Mouse (Mus musculus) thymus, postnatal 36 days (tissue): ENCODE results near the gene Dnase2a.
"Not testable (repeated sequence)": the region's sequence is repeated elsewhere in the genome, so short reads cannot be mapped to it uniquely, and the experiment has no call there.

ENCODE experiments used
- DNase-seq, 2 experiments: peaks; one replicate each; pipeline ENCODE4 v3.0.0; 2022; ENCODE audit warnings: mixed read lengths in 2 of 2

Gene Dnase2a

DNA sequence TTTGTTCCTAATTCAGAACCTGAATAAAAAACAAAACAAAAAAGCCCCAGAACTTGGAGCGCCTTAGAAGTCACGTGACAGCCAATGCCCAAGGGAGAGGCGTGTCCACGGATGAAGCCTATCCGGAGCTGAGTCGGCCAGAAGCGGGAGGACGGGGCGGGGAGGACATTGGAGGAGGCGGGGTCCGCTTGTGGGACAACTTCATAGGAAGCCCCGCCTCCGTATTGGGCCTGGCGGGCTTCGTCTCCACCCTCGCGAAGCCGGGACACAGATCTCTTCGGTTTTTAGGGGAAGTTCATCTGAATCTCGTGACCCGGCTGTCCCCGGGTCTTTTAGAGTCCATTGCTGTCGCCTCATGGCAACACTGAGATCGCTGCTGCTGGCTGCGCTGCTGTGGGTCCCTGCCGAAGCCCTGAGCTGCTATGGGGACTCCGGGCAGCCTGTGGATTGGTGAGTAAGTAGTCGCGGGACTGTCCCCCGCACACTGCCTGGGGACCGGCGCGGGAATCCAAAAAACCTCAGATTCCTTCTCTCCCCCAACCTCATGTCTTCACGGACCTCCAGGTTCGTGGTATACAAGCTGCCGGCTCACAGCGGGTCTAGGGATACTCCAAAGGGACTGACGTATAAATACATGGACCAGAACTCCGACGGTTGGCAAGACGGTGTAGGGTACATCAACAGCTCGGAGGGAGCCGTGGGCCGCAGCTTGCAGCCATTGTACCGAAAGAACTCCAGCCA is at the start of gene Dnase2a:
Gene Dnase2a, plus strand, starts transcription at position 140 of the 741 bp plus-strand sequence.
- DNase-seq: peak; percentile 76 to 86

DNA sequence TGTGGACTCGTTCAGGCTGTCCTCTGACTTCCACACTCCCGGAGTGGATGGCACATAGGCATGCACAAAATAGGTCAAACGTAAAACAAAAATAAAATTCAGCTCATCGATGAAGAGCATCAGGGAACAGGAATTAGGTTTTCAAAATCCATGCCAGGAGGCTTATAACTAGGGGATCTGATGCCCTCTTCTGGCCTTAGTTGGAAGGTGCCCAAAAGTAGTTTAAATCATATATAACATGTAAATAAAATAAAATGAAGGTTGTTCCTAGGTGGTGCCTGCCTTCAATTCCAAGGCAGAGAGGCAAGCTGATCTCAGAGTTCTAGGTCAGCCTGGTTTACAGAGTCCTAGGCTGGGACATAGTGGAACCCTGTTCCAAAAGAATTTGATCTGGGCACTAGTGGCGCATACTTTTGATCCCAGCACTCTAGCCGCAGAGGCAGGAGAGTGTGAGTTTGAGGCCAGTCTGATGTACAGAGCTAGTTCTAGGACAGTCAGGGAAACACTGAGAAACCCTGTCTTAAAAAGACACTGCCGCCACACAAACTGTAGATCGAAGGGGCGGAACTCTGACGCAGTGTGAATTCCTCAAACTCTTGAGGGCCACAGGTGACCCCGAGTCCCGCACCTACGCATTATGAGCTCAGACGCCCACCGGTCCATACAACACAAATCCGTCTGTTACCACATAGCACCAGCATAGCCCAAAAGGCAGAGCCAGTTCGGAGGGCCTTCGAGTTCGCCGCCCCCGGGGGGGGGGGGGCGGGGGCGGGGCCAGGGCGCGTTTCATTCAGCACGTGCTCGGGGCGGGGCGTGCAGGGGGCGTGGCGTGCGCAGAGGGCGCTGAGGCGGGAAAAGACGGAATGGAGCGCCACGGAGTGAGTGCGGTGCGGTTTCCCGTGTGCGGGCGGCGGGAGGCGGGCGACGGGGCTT is 36.7 kb upstream of the Dnase2a start, which contains the start of gene Syce2:
Gene Syce2, plus strand, starts transcription at position 736 of the 933 bp plus-strand sequence.
- peak; percentile 84 to 86 for DNase-seq

DNA sequence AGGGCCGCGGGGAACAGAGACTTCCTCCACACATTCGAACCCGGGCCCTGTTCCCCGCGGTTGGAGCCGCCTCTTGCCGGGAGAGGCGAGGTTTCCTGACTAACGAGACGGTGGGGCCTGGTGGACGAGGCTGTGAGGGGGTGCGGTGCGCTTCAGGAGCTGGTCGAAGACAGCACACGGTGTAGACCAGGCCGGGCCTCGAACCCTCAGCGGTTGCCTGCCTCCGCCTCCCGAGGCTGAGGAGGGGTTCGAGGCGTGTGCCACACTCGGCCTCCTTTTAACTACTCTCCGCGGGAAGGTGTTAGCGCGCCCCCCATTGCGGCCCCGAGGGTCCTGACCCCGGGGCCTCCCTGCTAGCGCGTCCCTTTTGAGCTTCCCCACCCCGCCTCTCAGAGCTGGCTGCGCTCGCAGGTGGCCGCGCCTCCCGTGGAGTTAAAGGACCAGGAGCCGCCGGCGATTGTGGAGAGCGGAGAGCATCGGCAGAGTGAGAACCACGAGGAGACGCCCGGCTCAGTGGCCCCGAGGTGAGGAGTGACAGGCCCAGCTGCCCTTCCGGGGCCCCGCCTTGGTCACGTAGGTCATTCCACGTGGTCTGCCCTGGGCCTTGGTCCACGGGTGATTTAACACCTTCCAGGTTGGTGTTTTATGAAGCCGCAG is 35.9 kb upstream of the Dnase2a start:
- DNase-seq: peak; percentile 35 to 49

DNA sequence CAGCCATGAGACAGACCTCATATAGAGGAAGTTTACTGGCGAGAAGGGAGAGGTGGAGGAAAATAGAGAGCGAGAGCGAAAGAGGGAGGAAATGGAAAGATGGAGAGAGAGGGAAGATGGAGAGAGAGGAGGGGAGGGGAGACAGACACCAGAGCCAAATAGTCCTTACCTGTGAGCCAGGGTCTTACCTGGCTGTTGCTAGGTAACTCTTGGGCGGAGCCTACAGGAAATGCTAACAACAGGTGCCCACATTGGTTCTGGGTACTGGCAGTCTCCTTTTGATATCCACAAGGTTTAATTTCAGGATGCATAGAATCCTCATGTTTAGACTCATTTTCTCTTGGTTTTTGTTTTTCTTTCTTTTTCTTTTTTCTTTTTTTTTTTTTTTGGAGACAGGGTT is 35.3 kb upstream of the Dnase2a start:
- no peak for DNase-seq

DNA sequence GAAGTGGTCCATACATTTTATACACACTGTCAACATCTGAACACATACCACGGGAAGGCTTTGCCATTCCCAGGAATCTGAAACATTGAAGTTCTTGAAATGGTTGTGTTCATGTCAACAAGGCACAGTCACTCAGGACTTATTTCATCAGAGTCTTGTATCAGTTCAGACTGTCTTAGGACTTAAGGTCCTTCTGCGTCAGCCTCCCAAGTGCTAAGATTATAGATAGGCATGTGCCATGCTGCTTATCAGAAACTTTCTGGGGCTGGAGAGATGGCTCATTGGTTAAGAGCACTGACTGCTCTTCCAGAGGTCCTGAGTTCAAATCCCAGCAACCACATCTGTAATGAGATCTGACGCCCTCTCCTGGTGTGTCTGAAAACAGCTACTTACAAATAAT is 34.0 kb upstream of the Dnase2a start:
- DNase-seq: no peak

DNA sequence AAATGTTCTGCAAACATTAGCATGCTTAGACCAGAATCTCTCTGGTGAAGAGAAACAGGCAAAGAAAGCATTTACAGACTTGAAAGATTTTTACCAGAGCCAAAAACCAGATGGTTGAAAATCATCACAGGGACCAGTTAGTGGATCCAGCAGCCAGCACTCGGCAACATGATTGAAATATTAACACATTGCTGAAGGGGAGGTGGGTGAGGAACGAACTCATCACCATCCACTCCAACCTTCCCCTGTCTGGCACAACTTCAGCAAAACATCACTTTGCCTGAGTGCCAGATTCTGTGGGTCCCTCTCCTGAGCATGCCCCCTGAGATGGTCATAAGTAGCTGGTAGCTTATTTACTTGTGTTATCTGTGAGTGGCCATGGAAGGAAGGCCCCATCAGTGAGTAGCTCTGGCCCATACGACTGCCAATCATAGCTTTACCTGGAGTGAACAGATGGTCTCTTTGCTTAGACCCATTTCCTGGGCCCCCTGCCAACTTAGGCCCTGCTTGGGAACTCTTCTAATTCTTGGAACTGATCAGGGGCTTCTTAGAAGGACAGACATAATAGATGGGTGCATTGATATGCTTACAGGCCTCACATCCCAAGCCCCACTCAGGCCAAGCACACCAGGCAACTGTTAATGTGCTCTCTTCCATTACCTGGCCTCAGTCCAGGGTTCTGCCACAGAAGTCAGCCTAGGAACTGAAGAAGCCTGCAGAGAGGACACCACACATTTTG is 30.9 kb upstream of the Dnase2a start:
- DNase-seq: no peak

DNA sequence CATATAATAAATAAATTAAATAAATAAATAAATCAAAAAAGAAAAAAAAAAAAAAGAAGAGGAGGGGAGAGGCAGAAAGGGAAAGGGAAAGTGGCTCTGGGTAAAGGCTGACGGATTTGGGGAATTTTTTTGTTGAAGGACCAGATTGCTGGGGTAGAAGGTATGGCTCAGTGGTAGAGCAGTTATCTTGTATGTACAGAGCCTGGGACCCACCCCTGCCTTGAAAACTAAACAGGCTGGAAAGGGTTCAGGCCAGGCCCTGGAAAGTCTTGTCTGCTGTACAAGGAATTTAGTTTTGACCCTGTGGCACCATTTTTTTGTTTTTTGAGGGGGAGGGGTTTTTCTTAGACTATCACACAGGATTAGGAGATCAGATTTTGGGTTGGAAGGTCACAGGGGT is 29.4 kb upstream of the Dnase2a start:
- no peak for DNase-seq

DNA sequence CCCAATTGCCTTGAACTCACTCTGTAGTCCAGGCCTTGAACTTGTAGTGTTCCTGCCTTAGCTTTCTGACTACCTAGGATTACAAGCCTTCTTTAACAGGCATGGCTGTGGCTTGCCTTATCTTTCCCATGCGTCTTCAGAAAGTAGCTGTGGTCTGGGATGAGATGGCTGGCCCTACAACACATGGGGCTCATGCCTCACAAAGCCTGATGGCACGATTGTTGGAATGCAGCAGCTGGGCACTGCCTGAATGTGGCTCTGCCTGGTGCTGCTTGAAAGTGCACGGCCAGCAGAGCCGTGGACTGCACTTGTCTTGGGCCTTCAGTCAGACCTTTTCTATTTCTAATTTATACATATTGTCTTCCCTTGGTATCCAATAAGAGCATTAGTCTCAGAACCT is 23.6 kb upstream of the Dnase2a start:
- DNase-seq: no peak

DNA sequence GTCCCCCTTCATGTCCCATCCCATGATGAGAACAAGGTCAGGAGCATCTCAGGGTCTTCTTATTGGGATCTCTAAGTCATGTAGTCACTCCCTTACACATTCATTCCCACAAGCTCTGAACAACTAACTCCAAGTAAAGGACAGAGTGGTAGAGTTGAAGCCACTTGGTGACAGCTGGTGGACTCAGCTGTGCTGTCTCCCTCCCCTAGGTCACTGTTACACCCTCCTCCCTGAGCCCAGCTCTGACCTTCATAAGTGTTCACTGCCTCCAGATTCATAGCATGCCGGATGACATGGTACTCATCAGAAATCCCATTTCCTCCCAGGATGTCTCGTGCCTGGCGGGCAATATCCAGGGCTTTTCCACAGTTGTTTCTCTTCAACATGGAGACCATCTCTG is 20.1 kb upstream of the Dnase2a start:
- DNase-seq: no peak

DNA sequence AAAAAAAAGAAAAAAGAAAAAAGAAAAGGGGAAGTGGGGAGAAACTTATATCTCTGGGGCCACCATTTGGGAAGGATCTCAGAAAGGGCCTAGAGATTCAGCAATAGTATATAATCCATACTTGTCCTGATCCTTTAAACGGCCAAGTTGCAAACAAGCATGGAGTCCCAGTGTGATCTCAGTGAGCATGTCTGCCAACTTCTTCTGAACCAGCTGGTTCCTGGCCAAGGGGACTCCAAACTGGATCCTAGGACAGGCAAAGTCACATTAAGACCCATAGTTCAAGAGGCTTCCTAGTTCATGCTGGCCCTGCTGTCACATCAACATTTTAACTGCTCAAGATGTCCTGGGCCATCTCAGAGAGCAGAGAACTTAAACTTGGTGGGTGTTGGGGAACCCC is 19.2 kb upstream of the Dnase2a start:
- DNase-seq: no peak

DNA sequence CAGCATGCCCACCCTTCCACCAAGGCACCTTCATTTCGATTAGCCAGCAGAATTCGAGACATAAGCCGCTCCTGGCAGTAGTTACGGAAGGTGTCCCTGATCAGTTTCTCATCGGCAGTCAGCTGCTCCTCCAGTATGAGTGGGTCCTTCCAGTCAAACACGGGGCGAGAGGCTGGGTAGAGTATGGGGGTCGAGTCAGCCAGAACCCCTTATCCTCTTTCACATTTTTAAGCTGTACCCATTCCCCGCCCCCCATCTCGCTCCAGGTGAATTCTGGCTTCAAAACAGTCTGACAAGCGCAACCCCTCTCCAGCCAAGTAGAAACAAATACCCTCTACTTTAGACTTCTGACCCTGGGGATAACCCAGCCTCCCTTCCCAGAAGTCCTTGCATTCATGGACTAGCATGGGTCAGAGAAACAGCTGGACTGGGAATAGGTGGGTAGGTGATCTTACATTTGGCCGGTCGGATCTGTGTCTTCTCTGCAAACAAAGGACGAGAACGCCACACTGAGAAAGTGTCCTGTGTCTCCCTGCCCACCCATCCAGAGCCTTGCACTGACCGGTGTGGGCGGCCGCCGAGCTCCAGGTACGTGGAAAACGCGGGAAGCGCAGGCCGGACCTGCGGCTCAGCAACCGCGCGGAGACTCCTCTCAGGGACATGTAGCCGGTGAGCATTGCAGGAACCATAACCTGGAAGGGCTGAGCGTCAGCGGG is 15.2 kb upstream of the Dnase2a start:
- no peak for DNase-seq

DNA sequence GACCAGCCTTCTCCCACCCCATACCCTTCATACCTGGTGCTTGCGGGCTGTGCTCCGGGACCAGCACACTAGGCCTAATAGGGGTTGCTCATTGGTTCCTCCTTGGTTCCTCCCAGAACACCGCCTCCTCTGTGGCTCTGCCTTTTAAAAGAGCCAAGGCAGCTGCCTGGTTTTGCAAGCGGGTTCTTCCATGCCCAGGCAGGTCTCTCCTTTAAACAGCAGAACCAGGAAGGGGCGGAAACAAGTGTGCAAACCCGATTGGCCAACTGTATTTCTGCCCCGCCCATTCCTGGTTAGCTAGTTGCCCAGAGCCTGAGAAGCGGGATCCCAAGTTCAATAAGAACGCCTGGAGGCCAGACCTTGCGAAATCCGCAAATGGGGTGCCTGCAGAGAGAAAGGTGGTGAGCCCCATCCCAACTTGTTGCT is 14.6 kb upstream of the Dnase2a start, which contains the start of gene Gcdh:
Gene Gcdh, minus strand, starts transcription at position 213 of the 426 bp plus-strand sequence.
- peak; percentile 82 to 87 for DNase-seq

DNA sequence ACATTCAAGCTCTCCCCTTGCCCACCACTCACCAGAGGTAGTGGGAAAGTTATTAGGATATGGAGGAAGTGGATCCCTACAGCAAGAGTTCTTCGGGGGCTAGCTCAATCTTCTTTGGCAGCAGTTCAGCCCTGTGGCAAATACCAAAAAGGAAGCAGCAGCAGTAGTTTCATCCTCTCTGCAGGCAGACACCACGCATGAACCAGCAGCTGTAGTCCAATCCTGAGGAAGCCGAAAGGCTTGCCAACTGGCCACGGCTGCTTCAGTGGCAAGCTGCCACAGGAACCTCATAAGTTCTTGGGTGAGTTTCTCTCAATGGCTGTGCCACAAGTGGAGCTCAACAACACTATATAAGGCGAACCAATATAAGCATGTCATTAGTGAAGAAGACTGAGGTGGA is 12.4 kb upstream of the Dnase2a start:
- no peak for DNase-seq

DNA sequence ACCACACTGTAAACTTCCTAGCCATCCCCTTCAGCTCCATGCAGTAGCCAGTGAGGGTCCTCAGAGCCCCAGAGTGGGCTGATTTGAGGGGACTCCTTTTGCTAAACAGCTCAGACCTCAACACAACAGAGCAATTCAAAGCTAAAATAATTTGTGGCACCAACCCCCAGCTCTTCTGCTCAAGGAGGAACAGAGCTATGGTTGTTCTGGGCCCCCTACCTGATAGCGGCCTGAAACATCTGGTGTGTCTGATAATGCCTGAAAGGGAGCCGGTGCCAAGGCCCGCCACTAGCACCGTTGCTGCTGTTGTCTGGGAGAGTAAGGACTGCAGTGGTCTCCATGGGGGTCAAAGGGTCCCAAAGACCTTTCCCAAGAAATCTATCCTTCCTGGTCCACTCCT is 7.3 kb upstream of the Dnase2a start:
- no peak for DNase-seq

DNA sequence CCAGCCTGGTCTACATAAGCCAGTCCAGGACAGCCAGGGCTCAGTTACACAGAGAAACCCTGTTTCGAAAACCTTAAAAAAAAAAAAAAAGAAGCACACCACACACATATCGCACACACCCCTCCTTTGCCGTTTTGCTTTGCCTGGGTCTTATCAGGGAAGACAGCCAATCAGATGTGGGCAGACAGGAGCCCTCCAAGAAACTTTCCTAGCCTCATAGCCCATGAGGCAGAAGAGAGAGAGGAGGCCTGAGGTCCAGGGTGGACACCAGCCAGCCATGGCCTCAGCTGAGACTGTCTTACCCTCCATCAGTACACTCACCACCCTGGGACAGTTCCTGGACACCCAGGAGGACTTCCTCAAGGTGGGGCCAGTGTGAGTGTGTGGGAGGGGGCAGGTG is 6.6 kb upstream of the Dnase2a start, which contains the start of gene Klf1:
Gene Klf1, plus strand, starts transcription at position 177 of the 400 bp plus-strand sequence.
- no peak for DNase-seq

DNA sequence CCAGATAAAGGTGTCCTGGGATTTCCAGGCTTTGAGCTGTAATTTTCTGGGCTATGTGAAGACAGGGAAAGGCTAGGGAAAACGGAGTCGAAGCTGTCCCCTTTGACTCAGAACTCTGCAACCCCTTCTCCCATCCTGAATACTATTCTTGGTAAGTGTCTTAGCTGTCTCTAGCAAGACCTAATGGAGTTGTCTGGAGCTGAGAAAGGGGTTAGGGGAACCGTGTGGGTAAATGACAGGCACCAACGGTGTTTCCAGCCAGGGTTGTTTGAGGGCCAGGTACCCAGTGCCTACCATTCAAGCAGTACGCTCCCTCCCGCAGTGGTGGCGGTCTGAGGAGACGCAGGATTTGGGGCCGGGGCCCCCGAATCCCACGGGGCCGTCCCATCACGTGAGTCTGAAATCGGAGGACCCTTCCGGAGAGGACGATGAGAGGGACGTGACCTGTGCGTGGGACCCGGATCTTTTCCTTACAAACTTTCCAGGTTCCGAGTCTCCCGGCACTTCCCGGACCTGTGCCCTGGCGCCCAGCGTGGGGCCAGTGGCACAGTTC is 5.9 kb upstream of the Dnase2a start:
- peak in 1 of 2 experiments; percentile 13 for DNase-seq

DNA sequence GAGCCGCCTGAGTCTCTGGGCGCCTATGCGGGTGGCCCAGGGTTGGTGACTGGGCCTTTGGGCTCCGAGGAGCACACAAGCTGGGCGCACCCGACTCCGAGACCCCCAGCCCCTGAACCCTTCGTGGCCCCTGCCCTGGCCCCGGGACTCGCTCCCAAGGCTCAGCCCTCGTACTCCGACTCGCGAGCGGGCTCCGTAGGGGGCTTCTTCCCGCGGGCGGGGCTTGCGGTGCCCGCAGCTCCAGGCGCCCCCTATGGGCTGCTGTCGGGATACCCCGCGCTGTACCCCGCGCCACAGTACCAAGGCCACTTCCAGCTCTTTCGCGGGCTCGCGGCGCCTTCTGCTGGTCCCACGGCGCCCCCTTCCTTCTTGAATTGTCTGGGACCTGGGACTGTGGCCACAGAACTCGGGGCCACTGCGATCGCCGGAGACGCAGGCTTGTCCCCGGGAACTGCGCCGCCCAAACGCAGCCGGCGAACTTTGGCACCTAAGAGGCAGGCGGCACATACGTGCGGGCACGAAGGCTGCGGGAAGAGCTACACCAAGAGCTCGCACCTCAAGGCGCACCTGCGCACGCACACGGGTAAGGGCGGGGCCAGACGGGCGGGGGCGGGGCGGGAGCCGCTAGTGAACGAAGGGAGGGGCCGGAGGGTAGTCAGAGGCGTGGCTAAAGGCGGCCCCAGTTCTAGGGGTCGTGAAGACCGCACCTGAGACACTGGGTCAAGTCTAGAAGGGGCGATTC is 5.3 kb upstream of the Dnase2a start:
- peak; percentile 95 to 97 for DNase-seq

DNA sequence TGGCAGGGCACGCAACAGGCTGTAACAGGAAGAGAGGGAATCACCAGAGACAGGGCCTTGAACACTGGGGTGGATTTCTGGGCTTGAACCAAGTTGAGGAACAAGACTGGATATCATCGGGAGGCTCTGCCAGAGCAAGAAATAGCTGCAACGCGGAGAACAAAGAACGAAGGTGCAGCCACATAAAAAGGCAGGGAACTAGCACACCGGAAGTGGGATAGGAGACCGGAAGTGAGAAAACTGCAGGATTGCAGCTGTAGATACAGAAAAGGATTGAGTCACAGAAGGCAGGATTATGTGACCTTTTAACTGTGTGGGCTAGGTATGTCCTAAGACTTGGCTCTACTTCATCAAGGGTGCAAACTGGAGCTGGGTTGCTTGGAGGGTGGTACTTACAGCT is 4.0 kb upstream of the Dnase2a start:
- no peak for DNase-seq

DNA sequence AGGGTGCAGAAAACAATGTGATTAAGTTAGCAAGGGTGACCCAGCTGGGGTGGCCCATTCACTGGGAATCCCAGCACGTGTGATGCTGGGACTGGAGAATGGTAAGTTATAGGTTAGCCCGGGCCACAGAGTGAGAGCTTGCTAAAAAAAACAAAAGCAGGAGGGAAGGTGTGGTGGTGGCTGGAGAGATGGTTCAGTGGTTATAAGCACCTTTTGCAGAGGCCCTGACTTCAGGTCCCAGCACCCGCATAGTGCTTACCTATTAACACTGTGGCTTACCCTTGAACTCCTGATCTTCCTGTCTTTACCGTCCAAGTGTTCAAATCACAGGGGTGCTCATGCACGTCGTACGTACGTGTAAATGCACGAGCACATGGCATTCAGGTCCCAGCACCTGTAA is 1.3 kb upstream of the Dnase2a start:
- no peak for DNase-seq

DNA sequence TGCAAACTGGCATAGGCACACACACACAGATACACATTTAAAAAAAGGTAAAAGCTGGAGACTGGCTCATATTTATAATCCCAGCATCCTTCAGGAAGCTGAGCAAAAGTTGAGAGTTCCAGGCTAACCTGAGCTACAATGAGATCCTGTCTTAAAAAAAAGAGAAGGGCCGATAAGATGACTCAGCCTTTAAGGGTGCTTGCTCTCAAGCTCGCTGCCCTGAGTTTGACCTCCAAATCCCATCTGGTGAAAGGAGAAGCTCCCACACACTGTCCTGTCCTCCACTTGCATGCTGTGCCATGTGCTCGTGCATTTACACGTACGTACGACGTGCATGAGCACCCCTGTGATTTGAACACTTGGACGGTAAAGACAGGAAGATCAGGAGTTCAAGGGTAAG is 867 bp upstream of the Dnase2a start:
- no peak for DNase-seq

DNA sequence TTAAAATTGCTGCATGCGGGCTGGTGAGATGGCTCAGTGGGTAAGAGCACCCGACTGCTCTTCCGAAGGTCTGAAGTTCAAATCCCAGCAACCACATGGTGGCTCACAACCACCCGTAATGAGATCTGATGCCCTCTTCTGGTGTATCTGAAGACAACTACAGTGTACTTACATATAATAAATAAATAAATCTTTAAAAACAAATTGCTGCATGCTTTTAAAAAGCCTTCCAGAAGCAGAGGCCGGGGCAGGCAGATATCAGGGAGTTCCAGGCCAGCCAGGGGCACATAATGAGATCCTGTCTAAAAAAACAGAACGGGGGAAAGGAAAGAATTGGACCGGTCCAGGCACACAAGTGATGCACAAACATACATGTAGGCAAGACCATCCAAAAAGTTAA is 381 bp upstream of the Dnase2a start:
- DNase-seq: not testable (repeated sequence)
